Mouse (Mus musculus): ENCODE data around the gene Fkbpl. TPM values are rescaled to one million over a fixed set of nuclear protein-coding genes. Genes with fewer than 3 reads are reported as not detected.

The Fkbpl gene
- polyA plus RNA-seq (2014; fragmentation: Nextera tagmentation; extraction: Ambion mirVana): 9.5 and 9.7 TPM in 2 replicates

- peak; percentile 74 for ATAC-seq (replicated peaks; ENCODE audit: low FRiP score)
- Histone ChIP-seq H3K36me3 (ENCODE audit: control insufficient read depth, insufficient read depth, low read length) (peaks cover 7% of the 10 kb centered on the region; the same call in 1 of the 2 replicates), H3K4me3 (ENCODE audit: low read depth, low read length) (peak within 1 kb of the TSS; percentile 71), H3K4me2 (peak within 1 kb of the TSS; percentile 79), H3K27ac (ENCODE audit: low read depth, low read length) (peak within 1 kb of the TSS; percentile 26; the same call in 1 of the 2 replicates), H3K9ac (ENCODE audit: low read depth, low read length) (peak within 1 kb of the TSS; percentile 66), H3K4me1 (replicated peaks; ENCODE audit: control insufficient read depth, insufficient read depth, low read length) (peaks cover 19% of the 10 kb centered on the region), H3K9me3 (ENCODE audit: control insufficient read depth, low read length) (no peaks in the 10 kb centered on the region), H3K27me3 (replicated peaks; ENCODE audit: control insufficient read depth, insufficient read depth, low read length) (no peaks in the 10 kb centered on the region)
- peak; percentile 87 for DNase-seq (ENCODE audit: low spot score)
- WGBS: under 1% methylated on average over 16 of the region's 16 CpGs
Observed at GRCm38 (mm10) chr17:34644608-34645007, at the start of gene Fkbpl. Gene Fkbpl (plus strand): TSS chr17:34644764.

GRCm38 (mm10) chr17:34596098-34596497 lies 48.5 kb upstream of the Fkbpl start:
- Histone ChIP-seq H3K4me3 (ENCODE audit: low read depth, low read length) (no peak overlapping the region), H3K4me2 (no peak overlapping the region), H3K27me3 (replicated peaks; ENCODE audit: control insufficient read depth, insufficient read depth, low read length) (no peaks in the 10 kb centered on the region), H3K9ac (ENCODE audit: low read depth, low read length) (no peak overlapping the region), H3K36me3 (ENCODE audit: control insufficient read depth, insufficient read depth, low read length) (peaks cover 11% of the 10 kb centered on the region), H3K4me1 (replicated peaks; ENCODE audit: control insufficient read depth, insufficient read depth, low read length) (peaks cover 46% of the 10 kb centered on the region), H3K27ac (ENCODE audit: low read depth, low read length) (no peak overlapping the region), H3K9me3 (ENCODE audit: control insufficient read depth, low read length) (no peaks in the 10 kb centered on the region)
- ATAC-seq (replicated peaks; ENCODE audit: low FRiP score) (no peak), DNase-seq (ENCODE audit: low spot score) (no peak)
- 77% methylated on average over 8 of the region's 8 CpGs for WGBS

- DNase-seq (ENCODE audit: low spot score) (no peak), ATAC-seq (replicated peaks; ENCODE audit: low FRiP score) (no peak)
- H3K27ac ChIP-seq (ENCODE audit: low read depth, low read length): peak within 1 kb of the TSS; percentile 19; the same call in 1 of the 2 replicates
- peaks cover 15% of the 10 kb centered on the region for H3K36me3 ChIP-seq (ENCODE audit: control insufficient read depth, insufficient read depth, low read length)
- H3K27me3 ChIP-seq (replicated peaks; ENCODE audit: control insufficient read depth, insufficient read depth, low read length): no peaks in the 10 kb centered on the region
- no peaks in the 10 kb centered on the region for H3K9me3 ChIP-seq (ENCODE audit: control insufficient read depth, low read length)
- H3K4me2 ChIP-seq: no peak within 1 kb of the TSS; the same call in 1 of the 2 replicates
- H3K4me3 ChIP-seq (ENCODE audit: low read depth, low read length): no peak within 1 kb of the TSS
- 15% methylated on average over 6 of the region's 6 CpGs for WGBS
- peaks cover 44% of the 10 kb centered on the region for H3K4me1 ChIP-seq (replicated peaks; ENCODE audit: control insufficient read depth, insufficient read depth, low read length)
- peak within 1 kb of the TSS; percentile 40 for H3K9ac ChIP-seq (ENCODE audit: low read depth, low read length)
Observed at GRCm38 (mm10) chr17:34597566-34598095, 46.9 kb upstream of the Fkbpl start, which contains the start of gene Ager. Gene Ager (plus strand): TSS chr17:34597862.

- Histone ChIP-seq H3K27me3 (replicated peaks; ENCODE audit: control insufficient read depth, insufficient read depth, low read length) (no peaks in the 10 kb centered on the region), H3K4me2 (no peak overlapping the region), H3K4me3 (ENCODE audit: low read depth, low read length) (no peak overlapping the region), H3K9me3 (ENCODE audit: control insufficient read depth, low read length) (no peaks in the 10 kb centered on the region), H3K27ac (ENCODE audit: low read depth, low read length) (no peak overlapping the region), H3K9ac (ENCODE audit: low read depth, low read length) (no peak overlapping the region), H3K4me1 (replicated peaks; ENCODE audit: control insufficient read depth, insufficient read depth, low read length) (peaks cover 36% of the 10 kb centered on the region), H3K36me3 (ENCODE audit: control insufficient read depth, insufficient read depth, low read length) (peaks cover 14% of the 10 kb centered on the region)
- ATAC-seq (replicated peaks; ENCODE audit: low FRiP score) (no peak), DNase-seq (ENCODE audit: low spot score) (no peak)
- WGBS: 75% methylated on average over 9 of the region's 9 CpGs
Observed at GRCm38 (mm10) chr17:34599891-34600290, 44.7 kb upstream of the Fkbpl start.

- WGBS: 87% methylated on average over 12 of the region's 12 CpGs
- no peak for DNase-seq (ENCODE audit: low spot score)
- peak overlapping the region; percentile 72; the same call in 1 of the 2 replicates for H3K4me2 ChIP-seq
- peak overlapping the region; percentile 90; the same call in 1 of the 2 replicates for H3K9ac ChIP-seq (ENCODE audit: low read depth, low read length)
- peaks cover 29% of the 10 kb centered on the region for H3K4me1 ChIP-seq (replicated peaks; ENCODE audit: control insufficient read depth, insufficient read depth, low read length)
- no peaks in the 10 kb centered on the region for H3K9me3 ChIP-seq (ENCODE audit: control insufficient read depth, low read length)
- H3K4me3 ChIP-seq (ENCODE audit: low read depth, low read length): peak overlapping the region; percentile 84
- no peaks in the 10 kb centered on the region for H3K27me3 ChIP-seq (replicated peaks; ENCODE audit: control insufficient read depth, insufficient read depth, low read length)
- peaks cover 11% of the 10 kb centered on the region for H3K36me3 ChIP-seq (ENCODE audit: control insufficient read depth, insufficient read depth, low read length)
- H3K27ac ChIP-seq (ENCODE audit: low read depth, low read length): no peak overlapping the region
- ATAC-seq (replicated peaks; ENCODE audit: low FRiP score): no peak
Observed at GRCm38 (mm10) chr17:34601796-34602195, 42.8 kb upstream of the Fkbpl start.

- no peaks in the 10 kb centered on the region for H3K27me3 ChIP-seq (replicated peaks; ENCODE audit: control insufficient read depth, insufficient read depth, low read length)
- WGBS: under 1% methylated on average over 30 of the region's 30 CpGs
- peak within 1 kb of the TSS; percentile 90 for H3K9ac ChIP-seq (ENCODE audit: low read depth, low read length)
- H3K27ac ChIP-seq (ENCODE audit: low read depth, low read length): peak within 1 kb of the TSS; percentile 95
- H3K4me2 ChIP-seq: peak within 1 kb of the TSS; percentile 95
- H3K36me3 ChIP-seq (ENCODE audit: control insufficient read depth, insufficient read depth, low read length): peaks cover 11% of the 10 kb centered on the region
- DNase-seq (ENCODE audit: low spot score): peak; percentile 85
- no peaks in the 10 kb centered on the region for H3K9me3 ChIP-seq (ENCODE audit: control insufficient read depth, low read length)
- ATAC-seq (replicated peaks; ENCODE audit: low FRiP score): peak; percentile 92
- peak within 1 kb of the TSS; percentile 98 for H3K4me3 ChIP-seq (ENCODE audit: low read depth, low read length)
- peaks cover 28% of the 10 kb centered on the region for H3K4me1 ChIP-seq (replicated peaks; ENCODE audit: control insufficient read depth, insufficient read depth, low read length)
Observed at GRCm38 (mm10) chr17:34603375-34604060, 41.0 kb upstream of the Fkbpl start, which contains the start of gene Rnf5. Gene Rnf5 (minus strand): TSS chr17:34603690.

GRCm38 (mm10) chr17:34604061-34604508 lies 40.5 kb upstream of the Fkbpl start, which contains the start of gene Agpat1:
Gene Agpat1 (plus strand): TSS chr17:34604262.
- ATAC-seq (replicated peaks; ENCODE audit: low FRiP score) (peak; percentile 84), DNase-seq (ENCODE audit: low spot score) (peak; percentile 99)
- peak within 1 kb of the TSS; percentile 95 for H3K27ac ChIP-seq (ENCODE audit: low read depth, low read length)
- H3K4me2 ChIP-seq: peak within 1 kb of the TSS; percentile 95
- no peaks in the 10 kb centered on the region for H3K9me3 ChIP-seq (ENCODE audit: control insufficient read depth, low read length)
- H3K4me1 ChIP-seq (replicated peaks; ENCODE audit: control insufficient read depth, insufficient read depth, low read length): peaks cover 27% of the 10 kb centered on the region
- H3K9ac ChIP-seq (ENCODE audit: low read depth, low read length): peak within 1 kb of the TSS; percentile 90
- under 1% methylated on average over 35 of the region's 35 CpGs for WGBS
- peaks cover 11% of the 10 kb centered on the region for H3K36me3 ChIP-seq (ENCODE audit: control insufficient read depth, insufficient read depth, low read length)
- H3K27me3 ChIP-seq (replicated peaks; ENCODE audit: control insufficient read depth, insufficient read depth, low read length): no peaks in the 10 kb centered on the region
- peak within 1 kb of the TSS; percentile 98 for H3K4me3 ChIP-seq (ENCODE audit: low read depth, low read length)

- ATAC-seq (replicated peaks; ENCODE audit: low FRiP score) (no peak), DNase-seq (ENCODE audit: low spot score) (no peak)
- Histone ChIP-seq H3K36me3 (ENCODE audit: control insufficient read depth, insufficient read depth, low read length) (peaks cover 11% of the 10 kb centered on the region), H3K9ac (ENCODE audit: low read depth, low read length) (peak overlapping the region; percentile 87), H3K27ac (ENCODE audit: low read depth, low read length) (peak overlapping the region; percentile 95), H3K4me3 (ENCODE audit: low read depth, low read length) (peak overlapping the region; percentile 98), H3K27me3 (replicated peaks; ENCODE audit: control insufficient read depth, insufficient read depth, low read length) (no peaks in the 10 kb centered on the region), H3K4me2 (peak overlapping the region; percentile 95), H3K4me1 (replicated peaks; ENCODE audit: control insufficient read depth, insufficient read depth, low read length) (peaks cover 25% of the 10 kb centered on the region), H3K9me3 (ENCODE audit: control insufficient read depth, low read length) (no peaks in the 10 kb centered on the region)
- 15% methylated on average over 24 of the region's 24 CpGs for WGBS
Observed at GRCm38 (mm10) chr17:34604511-34605237, 39.9 kb upstream of the Fkbpl start.
